Mouse (Mus musculus) hindbrain, embryonic 10.5 days (tissue): ENCODE measurements at regions not wholly inside any gene's neighbourhood (a gene's known extent, or its start where the extent isn't known, plus 50 kb on each side); places are given as distances from the start of the nearest gene placed in this dataset.
"Not testable (repeated sequence)": the region's sequence is repeated elsewhere in the genome, so short reads cannot be mapped to it uniquely, and the experiment has no call there.

Experiments used
- DNase-seq: peaks from one replicate; pipeline ENCODE4 v3.0.0-alpha.2; 2017; ENCODE audit warnings: low spot score
- H3K27ac ChIP-seq: fragments of 300-500 bp; sonication (generic); 2 replicates; pipeline ENCODE4 v1.5.1; 2016; ENCODE audit warnings: mild to moderate bottlenecking, moderate library complexity
- H3K27me3 ChIP-seq: fragments of 300-500 bp; sonication (generic); 2 replicates; pipeline ENCODE4 v1.6.1; 2016; ENCODE audit warnings: mild to moderate bottlenecking; ENCODE audit not compliant: poor library complexity, insufficient read depth, severe bottlenecking
- H3K36me3 ChIP-seq: fragments of 300-500 bp; sonication (generic); 2 replicates; pipeline ENCODE4 v1.6.1; 2016; ENCODE audit warnings: mild to moderate bottlenecking, moderate library complexity
- H3K4me1 ChIP-seq: fragments of 300-500 bp; sonication (generic); replicated peaks from 2 replicates; pipeline ENCODE4 v1.6.1; 2016; ENCODE audit warnings: mild to moderate bottlenecking
- H3K4me3 ChIP-seq: fragments of 300-500 bp; sonication (generic); 2 replicates; pipeline ENCODE4 v1.5.1; 2016; ENCODE audit warnings: mild to moderate bottlenecking, moderate library complexity
- H3K9me3 ChIP-seq: fragments of 300-500 bp; sonication (generic); 2 replicates; pipeline ENCODE4 v1.6.1; 2016; ENCODE audit warnings: mild to moderate bottlenecking, moderate library complexity
- WGBS: fragments of 180-500 bp; shearing (Covaris S2); methylation state at CpG from one replicate; pipeline ENCODE4 v1.1.7; 2016; 5-methylcytosine and 5-hydroxymethylcytosine counted together

DNA sequence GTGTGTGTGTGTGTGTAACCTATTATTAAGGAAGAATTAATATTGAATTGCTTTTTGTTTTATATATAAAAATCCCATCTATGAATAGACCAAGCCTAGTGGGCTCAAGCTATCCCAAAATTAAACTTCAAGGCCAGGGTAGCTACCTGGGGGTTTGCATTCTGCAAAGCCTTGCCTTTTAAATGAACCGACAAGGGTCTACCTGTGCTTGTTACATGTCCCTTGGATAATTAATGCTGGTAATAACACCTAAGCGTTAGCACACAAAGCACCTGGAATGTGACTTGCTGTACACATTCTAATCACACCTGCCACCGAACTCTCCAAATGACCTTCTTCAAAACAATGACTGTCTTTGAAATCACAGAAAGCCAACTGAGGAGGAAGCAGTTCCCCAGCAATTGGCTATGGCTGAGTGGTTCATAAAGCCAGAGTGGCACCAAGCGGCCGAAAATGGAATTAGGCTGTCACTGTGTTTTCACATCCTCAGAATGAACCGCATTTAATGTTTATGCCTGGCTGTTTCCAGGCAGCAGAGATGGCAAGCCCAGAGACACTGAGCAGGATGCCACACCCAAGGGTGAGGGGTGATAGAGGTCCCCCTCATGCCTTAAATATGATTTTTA lies 225.8 kb downstream of the Mat2b start:
- Histone ChIP-seq H3K9me3 (no peaks in the 10 kb centered on the region), H3K4me3 (no peak overlapping the region), H3K27me3 (no peaks in the 10 kb centered on the region), H3K36me3 (no peaks in the 10 kb centered on the region), H3K27ac (no peak overlapping the region), H3K4me1 (peaks cover 6% of the 10 kb centered on the region; the same call in 1 of the 2 replicates)
- 23% methylated on average over 6 of the region's 6 CpGs for WGBS
- DNase-seq = peak; percentile 59

DNA sequence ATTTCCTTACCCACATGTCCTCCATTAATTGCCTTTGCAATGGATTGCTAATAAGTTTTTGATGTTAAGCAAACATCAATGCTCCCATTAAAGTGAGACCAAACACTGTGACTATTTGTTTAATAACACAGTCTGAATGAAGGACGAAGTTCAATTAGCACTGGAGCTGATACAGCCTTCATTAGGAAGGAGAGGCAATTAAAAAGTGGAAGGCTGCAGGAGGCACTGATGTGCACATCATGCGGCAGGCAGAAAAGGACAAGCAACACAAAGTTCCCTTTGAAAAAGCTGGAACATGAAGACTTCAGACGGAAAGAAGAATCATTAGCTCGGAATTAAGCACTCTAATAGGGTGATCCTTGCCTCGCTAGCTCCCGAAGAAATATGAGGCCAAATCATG lies 238.4 kb downstream of the Mat2b start:
- Histone ChIP-seq H3K4me3 (no peak overlapping the region), H3K36me3 (no peaks in the 10 kb centered on the region), H3K9me3 (no peaks in the 10 kb centered on the region), H3K4me1 (no peaks in the 10 kb centered on the region), H3K27me3 (no peaks in the 10 kb centered on the region; the same call in 1 of the 2 replicates), H3K27ac (no peak overlapping the region)
- DNase-seq = no peak
- WGBS = 89% methylated on average over 6 of the region's 6 CpGs

DNA sequence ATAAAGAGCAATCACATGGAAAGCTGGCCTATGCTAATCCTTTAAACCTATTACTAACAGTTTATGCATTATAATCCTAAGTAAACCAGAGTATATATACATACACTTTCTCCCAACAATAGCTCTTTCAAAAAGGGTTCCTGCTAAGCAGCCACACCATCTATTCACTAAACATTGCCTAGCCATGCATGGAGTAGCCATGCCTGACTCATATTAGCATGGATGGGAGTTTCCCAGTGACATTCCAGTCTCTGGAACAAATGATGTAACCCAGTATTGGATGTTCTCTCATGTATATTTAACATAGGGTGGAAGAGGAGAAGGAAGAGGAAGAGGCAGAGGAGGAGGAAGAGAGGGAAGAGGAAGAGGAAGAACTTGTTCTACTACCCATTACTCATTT lies 240.0 kb downstream of the Mat2b start:
- not testable (repeated sequence) for H3K4me1 ChIP-seq, H3K9me3 ChIP-seq, H3K36me3 ChIP-seq, H3K27me3 ChIP-seq, DNase-seq, H3K4me3 ChIP-seq, H3K27ac ChIP-seq

DNA sequence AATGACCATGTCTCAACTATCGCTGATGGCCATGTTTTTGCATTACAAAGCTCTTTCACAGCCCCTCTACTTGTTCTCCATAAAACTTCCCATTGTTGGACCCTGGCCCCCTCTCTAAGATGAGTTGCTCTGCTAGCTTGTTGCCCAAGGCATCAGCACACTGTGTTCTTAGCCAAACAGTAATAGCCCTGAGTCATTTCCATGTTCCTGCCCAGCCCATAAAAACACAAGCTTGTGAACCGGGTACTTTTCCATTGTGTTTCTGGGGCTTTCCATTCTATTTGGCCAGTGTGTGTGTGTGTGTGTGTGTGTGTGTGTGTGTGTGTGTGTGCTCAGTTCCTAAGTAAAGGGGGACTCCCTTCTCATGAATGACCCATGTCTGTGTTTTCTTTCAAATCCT lies 248.2 kb downstream of the Mat2b start:
- no peaks in the 10 kb centered on the region for H3K9me3 ChIP-seq
- no peaks in the 10 kb centered on the region for H3K36me3 ChIP-seq
- H3K4me3 ChIP-seq = no peak overlapping the region
- no peak overlapping the region for H3K27ac ChIP-seq
- DNase-seq = no peak
- H3K27me3 ChIP-seq = no peaks in the 10 kb centered on the region
- H3K4me1 ChIP-seq = no peaks in the 10 kb centered on the region
- 89% methylated on average over 2 of the region's 2 CpGs for WGBS

DNA sequence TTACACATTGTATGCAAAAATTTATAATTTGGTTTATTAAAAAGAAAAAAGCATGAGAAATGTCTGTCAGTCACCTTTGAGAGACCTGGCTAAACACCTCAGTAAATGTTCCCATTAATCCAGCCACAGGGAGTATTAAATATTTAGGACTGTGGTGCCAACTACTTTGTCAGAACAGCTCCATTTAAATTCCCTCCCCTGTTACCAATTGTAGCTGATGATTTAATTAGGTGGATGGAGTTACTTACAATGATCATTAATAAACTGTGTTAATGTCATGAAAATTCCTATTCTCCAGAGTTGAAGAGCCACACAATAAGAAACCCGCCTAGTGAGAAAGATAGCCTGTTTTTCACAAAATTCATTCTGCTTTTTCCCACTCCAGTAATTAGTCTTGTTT lies 261.0 kb downstream of the Mat2b start:
- Histone ChIP-seq H3K4me3 (no peak overlapping the region), H3K27ac (no peak overlapping the region), H3K4me1 (no peaks in the 10 kb centered on the region), H3K36me3 (no peaks in the 10 kb centered on the region), H3K9me3 (no peaks in the 10 kb centered on the region), H3K27me3 (no peaks in the 10 kb centered on the region)
- DNase-seq = no peak
- WGBS = 90% methylated on average over 1 of the region's 1 CpGs

DNA sequence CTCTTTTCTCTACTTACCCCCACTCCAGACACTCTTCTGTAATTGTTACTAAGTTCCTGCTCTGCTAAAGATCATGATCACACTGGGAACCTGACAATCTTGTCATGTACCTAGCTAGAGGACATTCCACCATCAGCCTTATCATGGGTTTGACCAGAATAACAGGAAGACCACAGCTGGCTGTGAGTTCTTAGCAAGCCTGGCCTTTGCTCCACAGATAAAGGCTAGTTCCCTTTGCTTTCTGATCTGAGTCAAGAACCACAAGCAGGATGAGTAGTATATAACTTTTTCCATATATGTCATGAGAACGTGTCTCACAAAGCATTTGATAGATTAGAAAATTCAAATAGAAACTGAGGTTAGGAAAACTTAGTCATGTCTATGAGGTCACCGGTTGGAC lies 266.1 kb downstream of the Mat2b start:
- no peaks in the 10 kb centered on the region for H3K27me3 ChIP-seq
- 87% methylated on average over 2 of the region's 2 CpGs for WGBS
- no peaks in the 10 kb centered on the region for H3K9me3 ChIP-seq
- H3K4me1 ChIP-seq = no peaks in the 10 kb centered on the region
- H3K36me3 ChIP-seq = no peaks in the 10 kb centered on the region
- DNase-seq = no peak
- H3K4me3 ChIP-seq = no peak overlapping the region
- H3K27ac ChIP-seq = no peak overlapping the region

DNA sequence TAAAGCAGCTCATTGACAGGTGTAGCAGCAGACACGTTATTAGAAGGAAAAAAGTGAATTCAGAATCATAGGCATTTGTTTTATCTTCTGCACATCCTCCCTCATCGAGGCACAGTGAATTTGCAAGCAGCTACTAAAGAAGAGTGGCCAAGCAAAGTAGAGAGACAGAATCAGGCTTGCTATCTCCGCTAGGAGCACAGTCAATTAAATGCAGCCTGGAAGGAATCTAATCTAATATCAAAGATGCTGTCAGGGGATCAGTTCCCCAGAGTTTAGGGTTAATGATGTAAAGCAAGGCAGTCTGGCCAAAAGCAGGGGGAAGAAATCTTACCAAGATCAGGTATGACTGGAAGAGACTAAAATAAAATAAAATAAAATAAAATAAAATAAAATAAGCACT lies 270.7 kb downstream of the Mat2b start:
- no peaks in the 10 kb centered on the region for H3K9me3 ChIP-seq
- no peaks in the 10 kb centered on the region for H3K27me3 ChIP-seq
- H3K4me1 ChIP-seq = no peaks in the 10 kb centered on the region
- no peak overlapping the region for H3K27ac ChIP-seq
- no peak overlapping the region for H3K4me3 ChIP-seq
- no peaks in the 10 kb centered on the region for H3K36me3 ChIP-seq
- WGBS = 80% methylated on average over 3 of the region's 3 CpGs
- DNase-seq = no peak

DNA sequence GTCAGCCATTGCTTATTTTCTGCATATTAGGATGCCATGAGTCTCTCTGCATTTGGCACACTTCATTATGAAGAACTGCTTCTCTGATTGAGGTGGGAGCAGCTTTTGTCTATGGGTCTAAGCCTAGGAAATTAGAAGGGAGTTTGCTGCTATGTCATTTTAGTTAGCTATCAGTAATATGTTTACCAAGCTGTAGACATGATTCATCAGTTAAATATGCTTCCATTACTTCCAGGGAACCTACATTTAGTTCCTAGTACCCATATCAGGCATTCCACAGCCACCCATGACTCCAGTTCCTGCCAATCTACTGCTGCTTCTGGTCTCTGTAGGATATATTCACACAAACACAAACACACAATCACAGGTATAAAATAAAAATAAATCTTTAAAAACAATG lies 287.4 kb downstream of the Mat2b start:
- Histone ChIP-seq H3K36me3 (no peaks in the 10 kb centered on the region), H3K27me3 (no peaks in the 10 kb centered on the region), H3K9me3 (no peaks in the 10 kb centered on the region), H3K27ac (no peak overlapping the region), H3K4me1 (no peaks in the 10 kb centered on the region), H3K4me3 (no peak overlapping the region)
- no peak for DNase-seq

DNA sequence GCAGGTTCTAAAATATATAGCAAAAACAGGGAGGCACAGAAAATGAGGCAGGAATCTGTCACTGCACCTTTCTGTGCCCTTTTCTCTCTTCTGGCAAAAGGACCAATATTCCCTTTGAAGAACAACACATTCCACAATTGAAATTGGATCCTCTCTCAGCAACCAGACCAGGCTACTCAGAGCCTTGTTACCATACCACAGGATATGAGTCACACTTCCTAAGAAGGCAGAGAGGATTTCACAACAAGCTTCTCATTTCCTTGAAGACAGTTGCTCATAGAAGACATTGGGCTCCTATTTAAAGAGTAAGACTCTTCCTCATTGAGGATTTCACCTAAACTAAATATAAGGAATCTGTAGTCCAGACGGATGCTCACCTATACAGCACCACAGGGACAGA lies 292.8 kb downstream of the Mat2b start:
- Histone ChIP-seq H3K4me1 (peaks cover 4% of the 10 kb centered on the region; the same call in 1 of the 2 replicates), H3K27me3 (no peaks in the 10 kb centered on the region), H3K27ac (no peak overlapping the region), H3K36me3 (no peaks in the 10 kb centered on the region), H3K4me3 (no peak overlapping the region), H3K9me3 (0 out of 2 replicates have a peak, but pooled peaks cover 2% of the 10 kb centered on the region)
- 82% methylated on average over 1 of the region's 1 CpGs for WGBS
- no peak for DNase-seq

DNA sequence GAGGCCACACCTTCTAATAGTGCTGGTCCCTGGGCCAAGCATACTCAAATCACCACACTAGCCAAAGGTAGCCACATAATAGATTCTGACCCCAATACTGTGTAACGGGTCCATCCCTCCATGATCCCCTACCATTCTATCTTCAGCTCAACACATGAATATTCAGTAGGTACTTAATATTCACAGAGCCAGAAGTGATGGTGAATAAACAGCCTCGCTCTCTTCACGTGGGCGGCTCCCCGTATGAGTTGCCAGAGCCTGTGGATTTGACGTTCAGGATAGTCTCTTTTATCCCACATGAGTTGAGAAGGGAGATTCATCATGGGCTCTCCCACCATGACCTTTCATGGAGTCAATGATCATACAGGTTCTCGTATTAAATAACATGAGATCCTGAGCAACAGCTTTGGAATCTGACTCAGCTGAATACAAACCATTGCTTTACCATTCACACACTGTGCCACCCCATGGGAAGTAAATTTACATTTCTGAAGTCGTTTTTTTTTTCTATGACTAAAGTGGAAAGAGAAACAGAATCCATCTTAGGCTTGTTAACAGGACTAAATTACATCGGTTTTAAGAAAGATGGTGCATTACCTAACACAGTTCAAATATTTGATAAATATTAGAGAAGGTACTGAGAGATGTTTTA lies 297.4 kb downstream of the Mat2b start:
- Histone ChIP-seq H3K9me3 (0 out of 2 replicates have a peak, but pooled peaks cover 2% of the 10 kb centered on the region), H3K36me3 (no peaks in the 10 kb centered on the region), H3K4me1 (peaks cover 13% of the 10 kb centered on the region), H3K27me3 (no peaks in the 10 kb centered on the region), H3K27ac (no peak overlapping the region), H3K4me3 (no peak overlapping the region)
- WGBS = 58% methylated on average over 9 of the region's 9 CpGs
- no peak for DNase-seq

DNA sequence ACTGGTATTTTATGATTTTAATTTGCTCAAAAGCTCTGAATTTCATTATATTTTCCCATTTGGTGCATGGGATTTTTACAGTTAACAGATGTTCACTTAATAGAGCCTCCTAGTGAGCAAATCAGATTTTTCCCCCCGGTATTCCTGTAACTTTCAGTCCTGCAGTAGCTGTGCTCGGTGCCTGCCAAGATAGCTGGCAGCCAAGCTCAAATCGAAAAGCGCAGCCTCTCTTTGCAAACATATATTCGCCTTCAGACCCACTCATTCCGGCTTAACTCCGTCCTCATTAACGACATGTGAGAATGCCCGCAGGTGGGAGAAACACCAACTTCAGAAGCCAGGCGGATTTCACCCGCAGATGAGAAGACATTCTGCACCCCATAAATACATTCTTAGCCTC lies 299.7 kb downstream of the Mat2b start:
- Histone ChIP-seq H3K27ac (no peak overlapping the region), H3K9me3 (0 out of 2 replicates have a peak, but pooled peaks cover 2% of the 10 kb centered on the region), H3K4me1 (peaks cover 13% of the 10 kb centered on the region), H3K27me3 (no peaks in the 10 kb centered on the region), H3K4me3 (no peak overlapping the region), H3K36me3 (no peaks in the 10 kb centered on the region)
- DNase-seq = no peak
- whole genome bisulfite sequencing = 80% methylated on average over 11 of the region's 11 CpGs

DNA sequence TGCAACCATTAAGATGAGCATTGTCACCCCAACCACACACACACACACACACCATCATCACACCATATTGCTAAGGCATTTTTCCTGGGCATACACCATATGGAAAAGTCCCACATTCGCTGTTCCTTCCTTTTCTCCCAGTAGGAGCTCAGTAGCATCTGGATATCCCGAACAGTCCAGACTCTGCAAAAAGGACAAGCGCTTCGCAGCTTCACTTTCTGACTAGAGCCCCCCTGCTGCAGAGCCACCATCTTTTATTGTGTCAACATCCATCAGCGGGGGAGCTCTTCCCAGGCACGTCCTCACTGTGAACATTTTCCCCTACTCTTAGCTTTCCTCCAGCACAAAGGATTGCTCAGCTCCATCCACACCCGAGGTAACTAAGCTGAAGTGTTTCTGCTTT lies 300.1 kb downstream of the Mat2b start:
- H3K4me1 ChIP-seq = peaks cover 13% of the 10 kb centered on the region
- H3K27me3 ChIP-seq = no peaks in the 10 kb centered on the region
- DNase-seq = peak; percentile 11
- WGBS = 29% methylated on average over 7 of the region's 7 CpGs
- no peak overlapping the region for H3K4me3 ChIP-seq
- no peaks in the 10 kb centered on the region for H3K36me3 ChIP-seq
- H3K27ac ChIP-seq = peak overlapping the region; percentile 56; the same call in 1 of the 2 replicates
- H3K9me3 ChIP-seq = 0 out of 2 replicates have a peak, but pooled peaks cover 2% of the 10 kb centered on the region

DNA sequence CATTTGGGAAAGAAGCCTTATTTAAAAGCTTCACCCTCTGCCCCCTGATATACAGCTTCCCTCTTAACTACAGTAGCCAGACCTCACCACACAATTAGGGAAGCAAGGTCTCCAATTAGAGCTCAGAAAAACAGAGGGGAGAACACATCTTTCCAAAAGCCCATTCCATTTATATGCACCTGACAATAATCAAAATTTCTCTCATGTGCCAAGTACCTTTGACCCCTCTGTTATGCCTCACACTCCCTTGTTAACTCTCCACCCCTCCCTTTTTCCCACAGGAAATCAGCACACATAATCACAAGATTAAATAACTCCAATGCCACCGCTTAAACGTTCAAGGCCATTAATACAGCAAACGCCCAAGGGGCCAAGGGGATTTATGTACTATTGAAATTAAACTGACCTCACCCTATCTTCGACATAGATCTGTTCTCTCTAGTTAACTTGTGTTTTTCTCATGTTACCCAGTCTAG lies 300.7 kb downstream of the Mat2b start:
- 70% methylated on average over 4 of the region's 4 CpGs for WGBS
- Histone ChIP-seq H3K36me3 (no peaks in the 10 kb centered on the region), H3K27ac (no peak overlapping the region), H3K9me3 (0 out of 2 replicates have a peak, but pooled peaks cover 2% of the 10 kb centered on the region), H3K4me1 (peaks cover 13% of the 10 kb centered on the region), H3K4me3 (no peak overlapping the region), H3K27me3 (no peaks in the 10 kb centered on the region)
- no peak for DNase-seq
